Comparison of ENCODE assay signal across 8 mouse cellular contexts in the genomic region with DNA sequence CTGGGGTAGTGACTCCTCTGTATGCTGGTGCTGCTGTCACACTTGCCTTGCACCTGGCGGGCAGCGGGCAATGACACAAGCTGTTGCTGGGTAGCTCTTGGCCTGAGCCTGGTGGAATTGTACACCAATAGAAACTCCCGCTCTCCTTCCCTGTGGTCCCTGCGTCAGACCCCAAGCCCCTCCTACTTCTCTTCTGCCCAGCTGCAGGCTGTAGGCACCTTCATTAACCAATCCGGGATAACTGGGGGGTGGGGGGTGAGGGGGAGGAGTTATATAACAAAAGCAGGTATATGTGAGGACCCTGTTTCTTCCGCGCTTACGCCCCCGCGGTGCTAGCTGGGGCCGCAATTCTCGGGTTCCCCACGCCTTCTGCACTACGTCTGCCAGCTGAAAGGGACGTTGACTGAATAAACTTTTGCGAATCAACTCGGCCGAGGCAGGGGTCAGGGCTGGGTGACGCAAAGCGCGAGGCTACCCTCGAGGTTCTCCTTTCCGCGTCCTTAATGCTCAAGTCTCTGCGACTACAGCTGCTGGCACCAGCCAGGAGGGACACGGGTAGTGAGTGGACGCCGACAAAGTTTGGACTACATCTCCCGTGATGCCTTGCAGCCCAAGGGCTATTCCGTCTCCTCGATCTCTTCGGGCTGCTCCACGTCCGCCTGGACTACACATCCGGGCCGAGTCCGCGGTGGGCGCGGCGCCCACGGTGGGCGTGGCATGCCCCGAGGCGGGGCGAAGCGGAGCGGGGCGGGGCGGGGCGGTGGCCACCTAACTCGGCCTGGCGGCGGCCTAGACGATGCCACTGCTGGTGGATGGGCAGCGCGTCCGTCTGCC. TPM values are rescaled to one million over a fixed set of nuclear protein-coding genes. Genes with fewer than 3 reads are reported as not detected.
DNase-seq lines count a peak whose midpoint lies in the region; ATAC-seq lines count a peak whose summit lies in the region.

Gene Ntan1, plus strand, starts transcription at position 286 of the 834 bp plus-strand sequence.

- peak; percentile 98 for DNase-seq in adipocyte (ENCODE audit: low spot score)
- DNase-seq in embryo, embryonic 10 days (ENCODE audit: low spot score) = peak; percentile 97
- DNase-seq in gastrocnemius, postnatal 10 days = peak; percentile 98
- DNase-seq in induced T-regulatory cell, adult 2 months (ENCODE audit: low read depth) = peak; percentile 96
- DNase-seq in left cerebral cortex, adult 9 months (ENCODE audit: low spot score in 2 of 2) = peak; percentile 90 to 94
- DNase-seq in right cerebral cortex, postnatal 14 days = peak; percentile 93
- DNase-seq in urinary bladder, postnatal 36 days (ENCODE audit: low spot score in 2 of 2) = peak; percentile 96

- ATAC-seq in megakaryocyte progenitor cell, adult 5-6 weeks (replicated peaks; ENCODE audit: poor library complexity) = peak; percentile 83

RNA-seq across cellular contexts. Expression of gene Ntan1, which starts in this region (rescaled TPM):
- total RNA-seq in gastrocnemius, postnatal 10 days (2021) = 10 to 100 TPM; 44.9 to 49.9 TPM
- 97.9 and 123 TPM in 2 replicates for total RNA-seq in megakaryocyte progenitor cell, adult 5-6 weeks (2015)
- total RNA-seq in megakaryocyte progenitor cell, adult 5-6 weeks (2017) = 65.7 and 68.2 TPM in 2 replicates

Comparison
In these comparisons a context has a peak if more than half of its experiments do, and no peak if none do; other contexts are left out.
1. Peak in every context shown above with its lines: DNase-seq and ATAC-seq.